Mouse (Mus musculus) layer of hippocampus, adult 2 months (tissue): ENCODE results near the gene Stpg4. TPM values are rescaled to one million over a fixed set of nuclear protein-coding genes. Genes with fewer than 3 reads are reported as not detected.

ENCODE experiments used
- DNase-seq, 2 experiments: peaks; one replicate each; pipeline ENCODE4 v3.0.0; 2022; ENCODE audit warnings: low spot score in 2 of 2
- H3K27ac ChIP-seq: fragments of 200-600 bp; 2 replicates; pipeline ENCODE4 v1.8.1; 2022
- H3K4me3 ChIP-seq: fragments of 200-600 bp; 2 replicates; pipeline ENCODE4 v1.8.1; 2022; ENCODE audit warnings: mild to moderate bottlenecking
- CTCF ChIP-seq: fragments of 200-600 bp; conservative IDR thresholded peaks from 2 replicates; pipeline ENCODE4 v1.8.1; 2022; ENCODE audit warnings: antibody characterized with exemption, mild to moderate bottlenecking, moderate library complexity
- total RNA-seq, 2 experiments: library from RNA; stranded (reverse); gene quantifications; 2 replicates each; pipeline ENCODE4 v1.2.3; 2021

Gene Stpg4
- total RNA-seq, 2 experiments from 2014 or later, result not detected

GRCm38 (mm10) chr17:87459750-87460668 is 32.5 kb upstream of the Stpg4 start:
- no peak for TF ChIP-seq CTCF
- H3K4me3 ChIP-seq, result peak overlapping the region; percentile 31
- DNase-seq, result peak; percentile 58 to 78
- peak overlapping the region; percentile 89 for H3K27ac ChIP-seq

GRCm38 (mm10) chr17:87458911-87459749 is 31.6 kb upstream of the Stpg4 start:
- TF ChIP-seq CTCF, result no peak
- no peak for DNase-seq
- H3K4me3 ChIP-seq, result peak overlapping the region; percentile 31
- H3K27ac ChIP-seq, result peak overlapping the region; percentile 89

- no peak overlapping the region for H3K4me3 ChIP-seq
- no peak for DNase-seq
- TF ChIP-seq CTCF, result no peak
- H3K27ac ChIP-seq, result peak overlapping the region; percentile 89
Observed at GRCm38 (mm10) chr17:87457961-87458360, 30.4 kb upstream of the Stpg4 start.

GRCm38 (mm10) chr17:87454121-87454520 is 26.6 kb upstream of the Stpg4 start:
- no peak overlapping the region for H3K4me3 ChIP-seq
- H3K27ac ChIP-seq, result no peak overlapping the region
- TF ChIP-seq CTCF, result no peak
- no peak for DNase-seq

GRCm38 (mm10) chr17:87453336-87453735 is 25.8 kb upstream of the Stpg4 start:
- Histone ChIP-seq H3K27ac (no peak overlapping the region), H3K4me3 (no peak overlapping the region)
- no peak for TF ChIP-seq CTCF
- DNase-seq, result no peak

- Histone ChIP-seq H3K27ac (no peak overlapping the region), H3K4me3 (no peak overlapping the region)
- no peak for DNase-seq
- no peak for TF ChIP-seq CTCF
Observed at GRCm38 (mm10) chr17:87448881-87449280, 21.3 kb upstream of the Stpg4 start.

GRCm38 (mm10) chr17:87448339-87448738 is 20.8 kb upstream of the Stpg4 start:
- TF ChIP-seq CTCF, result no peak
- Histone ChIP-seq H3K27ac (peak overlapping the region; percentile 99; the same call in 1 of the 2 replicates), H3K4me3 (no peak overlapping the region)
- no peak for DNase-seq

GRCm38 (mm10) chr17:87447612-87448200 is 20.2 kb upstream of the Stpg4 start:
- H3K4me3 ChIP-seq, result peak overlapping the region; percentile 85
- DNase-seq, result no peak
- no peak for TF ChIP-seq CTCF
- peak overlapping the region; percentile 99 for H3K27ac ChIP-seq

- Histone ChIP-seq H3K27ac (peak within 1 kb of the TSS; percentile 99), H3K4me3 (peak within 1 kb of the TSS; percentile 85)
- peak; percentile 32 for TF ChIP-seq CTCF
- peak; percentile 97 to 99 for DNase-seq
Observed at GRCm38 (mm10) chr17:87446767-87447611, 19.4 kb upstream of the Stpg4 start, which contains the start of gene Calm2. TSS of gene Calm2 (minus strand) at chr17:87446935.

GRCm38 (mm10) chr17:87445917-87446766 is 18.6 kb upstream of the Stpg4 start:
- peak; percentile 71 to 80 for DNase-seq
- no peak for TF ChIP-seq CTCF
- peak overlapping the region; percentile 85 for H3K4me3 ChIP-seq
- H3K27ac ChIP-seq, result peak overlapping the region; percentile 99

GRCm38 (mm10) chr17:87445337-87445916 is 17.9 kb upstream of the Stpg4 start:
- H3K27ac ChIP-seq, result peak overlapping the region; percentile 99

More at GRCm38 (mm10) chr17:87445337-87445916, 17.9 kb upstream of the Stpg4 start:
- peak overlapping the region; percentile 84 for H3K4me3 ChIP-seq
- TF ChIP-seq CTCF, result no peak
- no peak for DNase-seq
